8 mouse cellular contexts compared by ENCODE assay signal in genomic region chr12:80223511-80223910, GRCm38 (mm10). TPM values are rescaled to one million over a fixed set of nuclear protein-coding genes. Genes with fewer than 3 reads are reported as not detected.
DNase-seq lines count a peak whose midpoint lies in the region; ATAC-seq lines count a peak whose summit lies in the region.

No protein-coding gene starts in this region.

- WGBS in heart, embryonic 13.5 days: 30% methylated on average over 8 of the region's 8 CpGs

- H3K27ac ChIP-seq in heart, embryonic 13.5 days (replicated peaks): peak overlapping the region; percentile 64

- H3K9me3 ChIP-seq in heart, embryonic 13.5 days: no peaks in the 10 kb centered on the region

- no peak overlapping the region; the same call in 1 of the 2 replicates for H3K9ac ChIP-seq in heart, embryonic 13.5 days

- ATAC-seq in heart, embryonic 13.5 days (ENCODE audit: extremely low read depth, insufficient number of reproducible peaks, low FRiP score, low TSS enrichment): no peak
- ATAC-seq in monocyte, adult 5-6 weeks (replicated peaks; ENCODE audit: insufficient number of reproducible peaks, low FRiP score, low TSS enrichment, poor library complexity, severe bottlenecking): no peak

- H3K36me3 ChIP-seq in heart, embryonic 13.5 days: no peaks in the 10 kb centered on the region

- no peaks in the 10 kb centered on the region for H3K27me3 ChIP-seq in heart, embryonic 13.5 days (replicated peaks)

- peaks cover 99% of the 10 kb centered on the region for H3K4me1 ChIP-seq in heart, embryonic 13.5 days

- H3K4me2 ChIP-seq in heart, embryonic 13.5 days: peak overlapping the region; percentile 36

- no peak overlapping the region for H3K4me3 ChIP-seq in heart, embryonic 13.5 days

- DNase-seq in layer of hippocampus, adult 11-12 months (ENCODE audit: low spot score): peak; percentile 37
- DNase-seq in layer of hippocampus, postnatal 10 days (ENCODE audit: low spot score in 2 of 2): no peak
- DNase-seq in ZHBTc4 (ENCODE audit: low read depth, low spot score): peak; percentile 91
- DNase-seq in lung, postnatal 36 days: peak; percentile 55
- no peak for DNase-seq in adrenal gland, postnatal 36 days
- no peak for DNase-seq in cerebellum, adult 11-12 months

RNA-seq across cellular contexts. Expression of gene Actn1, which starts 36.7 kb away (rescaled TPM):
- 10 to 100 TPM; 69.2 to 77.9 TPM for total RNA-seq in layer of hippocampus, postnatal 10 days (2021)
- 39.5 and 40.4 TPM in 2 replicates for polyA plus RNA-seq in heart, embryonic 13.5 days (2015; fragmentation: Nextera tagmentation; extraction: Ambion mirVana)
- total RNA-seq in monocyte, adult 5-6 weeks (2017): 4.9 to 18.8 TPM (median 7.8 TPM) in 3 replicates
- 10 to 100 TPM; 31.2 to 46.1 TPM for total RNA-seq in adrenal gland, postnatal 36 days (2021)

Comparison
In these comparisons a context has a peak if more than half of its experiments do, and no peak if none do; other contexts are left out.
1. DNase-seq: peak in layer of hippocampus, adult 11-12 months (single experiment), ZHBTc4 (single experiment) and lung, postnatal 36 days (single experiment); none in layer of hippocampus, postnatal 10 days (0 of 2), adrenal gland, postnatal 36 days (0 of 2) and cerebellum, adult 11-12 months (single experiment).